Mouse (Mus musculus): ENCODE data around the gene Dab2ip.

DNA sequence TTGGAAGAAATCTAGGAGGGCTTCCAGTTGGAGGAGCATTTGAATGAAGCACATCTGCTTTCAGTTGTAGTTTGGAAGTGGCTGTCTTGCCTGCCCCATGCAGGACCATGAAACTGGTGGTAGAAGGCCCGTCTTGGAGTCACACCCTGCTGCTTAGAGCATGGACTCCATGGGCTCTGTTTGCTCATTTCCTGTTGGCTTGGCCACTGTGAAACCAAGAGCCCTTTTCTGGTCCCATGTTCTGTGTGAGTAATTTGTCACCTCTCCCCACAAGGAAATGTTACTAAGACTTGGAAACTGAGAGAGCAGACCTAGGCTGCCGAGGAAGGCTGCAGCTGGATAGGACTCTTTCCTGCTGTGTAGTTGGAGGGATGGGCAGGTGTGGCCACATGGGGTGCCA lies 131.8 kb downstream of the Dab2ip start:
- TF ChIP-seq POLR2A (IDR thresholded peaks at IDR 0.05; ENCODE audit: insufficient read length, low read depth) (no peak), MYOG (IDR thresholded peaks at IDR 0.05; ENCODE audit: control insufficient read depth in 1 of 3, insufficient read depth in 1 of 3, insufficient read length in 2 of 3, low read depth in 2 of 3) (no peak), TCF12 (IDR thresholded peaks at IDR 0.05; ENCODE audit: insufficient read depth, poor library complexity, severe bottlenecking) (no peak), CEBPB (IDR thresholded peaks at IDR 0.05; ENCODE audit: insufficient read depth, poor library complexity, severe bottlenecking) (no peak), E2F4 (IDR thresholded peaks at IDR 0.05; ENCODE audit: insufficient read depth) (no peak), POLR2AphosphoS2 (IDR thresholded peaks at IDR 0.05; ENCODE audit: insufficient read length, low read depth) (no peak)

All from myocyte (in vitro differentiated cells).